Mouse (Mus musculus) R1 (cell line): Measurements from ENCODE around the gene Tmem185b.

Source experiments
- DNase-seq: peaks from one replicate; pipeline ENCODE4 v3.0.0-alpha.2; 2018; ENCODE audit warnings: low read depth, low spot score

The Tmem185b gene

GRCm38 (mm10) chr1:119503181-119503580 is 22.8 kb upstream of the Tmem185b start:
- no peak for DNase-seq

- no peak for DNase-seq
Measured at GRCm38 (mm10) chr1:119503808-119504207, 22.2 kb upstream of the Tmem185b start.

- DNase-seq: peak; percentile 98
Measured at GRCm38 (mm10) chr1:119504260-119505062, 21.5 kb upstream of the Tmem185b start, which contains the start of gene Ralb. TSS of gene Ralb (minus strand) at chr1:119504794.

GRCm38 (mm10) chr1:119505951-119506350 is 20.0 kb upstream of the Tmem185b start:
- DNase-seq: no peak

GRCm38 (mm10) chr1:119508548-119508947 is 17.4 kb upstream of the Tmem185b start:
- no peak for DNase-seq

- no peak for DNase-seq
Measured at GRCm38 (mm10) chr1:119509474-119509873, 16.5 kb upstream of the Tmem185b start.

GRCm38 (mm10) chr1:119510409-119510808 is 15.6 kb upstream of the Tmem185b start:
- DNase-seq: no peak

GRCm38 (mm10) chr1:119510857-119511256 is 15.1 kb upstream of the Tmem185b start:
- DNase-seq: no peak

- DNase-seq: no peak
Measured at GRCm38 (mm10) chr1:119518060-119518459, 7.9 kb upstream of the Tmem185b start.

- no peak for DNase-seq
Measured at GRCm38 (mm10) chr1:119518786-119519185, 7.2 kb upstream of the Tmem185b start.

- peak; percentile 63 for DNase-seq
Measured at GRCm38 (mm10) chr1:119519286-119519685, 6.7 kb upstream of the Tmem185b start.

- DNase-seq: no peak
Measured at GRCm38 (mm10) chr1:119521029-119521428, 4.9 kb upstream of the Tmem185b start.

- DNase-seq: no peak
Measured at GRCm38 (mm10) chr1:119521681-119522080, 4.3 kb upstream of the Tmem185b start.

- DNase-seq: no peak
Measured at GRCm38 (mm10) chr1:119522726-119523125, 3.2 kb upstream of the Tmem185b start.

GRCm38 (mm10) chr1:119523369-119523768 is 2.6 kb upstream of the Tmem185b start:
- no peak for DNase-seq

GRCm38 (mm10) chr1:119523826-119524225 is 2.1 kb upstream of the Tmem185b start:
- DNase-seq: no peak

- DNase-seq: no peak
Measured at GRCm38 (mm10) chr1:119525004-119525444, 936 bp upstream of the Tmem185b start.

GRCm38 (mm10) chr1:119530941-119531340 is 5.0 kb downstream of the Tmem185b start:
- DNase-seq: no peak

- no peak for DNase-seq
Measured at GRCm38 (mm10) chr1:119532165-119532564, 6.2 kb downstream of the Tmem185b start.

GRCm38 (mm10) chr1:119533093-119533805 is 7.3 kb downstream of the Tmem185b start:
- DNase-seq: no peak

- DNase-seq: no peak
Measured at GRCm38 (mm10) chr1:119534341-119534740, 8.4 kb downstream of the Tmem185b start.

GRCm38 (mm10) chr1:119536122-119536521 is 10.2 kb downstream of the Tmem185b start:
- no peak for DNase-seq

- peak; percentile 48 for DNase-seq
Measured at GRCm38 (mm10) chr1:119537651-119538050, 11.7 kb downstream of the Tmem185b start.
